Mouse (Mus musculus) C2C12 (cell line): Measurements from ENCODE around the gene Phactr1. TPM values are rescaled to one million over a fixed set of nuclear protein-coding genes. Genes with fewer than 3 reads are reported as not detected.

ENCODE experiments used
- H3K27me3 ChIP-seq: one replicate; pipeline ENCODE4 v1.6.1; 2011; ENCODE audit not compliant: control insufficient read depth, insufficient read depth, insufficient read length
- H3K36me3 ChIP-seq: one replicate; pipeline ENCODE4 v1.6.1; 2011; ENCODE audit not compliant: control insufficient read depth, insufficient read depth
- H3K4me3 ChIP-seq: one replicate; pipeline ENCODE4 v1.5.1; 2011; ENCODE audit warnings: mild to moderate bottlenecking, control low read depth; ENCODE audit not compliant: poor library complexity, insufficient read depth, severe bottlenecking
- H3K79me2 ChIP-seq: one replicate; pipeline ENCODE4 v1.6.1; 2011; ENCODE audit not compliant: control insufficient read depth, insufficient read depth
- H3K79me3 ChIP-seq: one replicate; pipeline ENCODE4 v1.6.1; 2011; ENCODE audit warnings: low read depth, control low read depth
- H3ac ChIP-seq: one replicate; pipeline ENCODE3; 2011; ENCODE audit warnings: low read depth; ENCODE audit not compliant: control insufficient read depth, insufficient read length
- CEBPB ChIP-seq: IDR thresholded peaks from one replicate; pipeline ENCODE4 v1.6.1; 2011; ENCODE audit warnings: low read depth, mild to moderate bottlenecking, control low read depth, moderate library complexity
- CTCF ChIP-seq: IDR thresholded peaks from one replicate; pipeline ENCODE4 v1.5.1; 2011; ENCODE audit not compliant: control insufficient read depth, insufficient read depth, insufficient read length
- FOSL1 ChIP-seq: IDR thresholded peaks from one replicate; pipeline ENCODE4 v1.8.0; 2011; ENCODE audit warnings: mild to moderate bottlenecking, low read length; ENCODE audit not compliant: poor library complexity, insufficient read depth, severe bottlenecking
- MAX ChIP-seq: IDR thresholded peaks from one replicate; pipeline ENCODE4 v1.6.1; 2011; ENCODE audit warnings: mild to moderate bottlenecking, control low read depth
- MYOD1 ChIP-seq: IDR thresholded peaks from one replicate; pipeline ENCODE4 v1.6.1; 2011; ENCODE audit warnings: low read depth; ENCODE audit not compliant: control insufficient read depth, insufficient read length
- MYOG ChIP-seq: IDR thresholded peaks from one replicate; pipeline ENCODE4 v1.6.1; 2011; ENCODE audit not compliant: control insufficient read depth, insufficient read length; ENCODE audit errors: extremely low read depth
- USF1 ChIP-seq: IDR thresholded peaks from one replicate; pipeline ENCODE4 v1.6.1; 2011; ENCODE audit warnings: low read depth, mild to moderate bottlenecking, control low read depth, moderate library complexity
- polyA plus RNA-seq: library from polyadenylated mRNA; unstranded; fragments of >200 nt; fragmentation: generic; extraction: Trizol; gene quantifications from one replicate; pipeline ENCODE4 v1.2.1, GENCODE M21; 2012; ENCODE audit warnings: missing spikeins

The Phactr1 gene
- polyA plus RNA-seq, 1 experiment = 0.05 TPM

GRCm38 (mm10) chr13:42994276-42994675, 313.9 kb downstream of the Phactr1 start:
- no peak overlapping the region for H3ac ChIP-seq
- no peak for TF ChIP-seq CTCF
- H3K36me3 ChIP-seq = no peaks in the 10 kb centered on the region
- no peaks in the 10 kb centered on the region for H3K79me2 ChIP-seq
- H3K27me3 ChIP-seq = no peaks in the 10 kb centered on the region
- H3K79me3 ChIP-seq = no peaks in the 10 kb centered on the region
- no peak overlapping the region for H3K4me3 ChIP-seq

- H3K79me2 ChIP-seq = no peaks in the 10 kb centered on the region
- no peaks in the 10 kb centered on the region for H3K36me3 ChIP-seq
- no peak for TF ChIP-seq CEBPB
- TF ChIP-seq MAX = no peak
- TF ChIP-seq FOSL1 = no peak
- TF ChIP-seq MYOD1 = no peak
- TF ChIP-seq CTCF = no peak
- no peak for TF ChIP-seq MYOG
- no peak for TF ChIP-seq USF1
- no peak overlapping the region for H3K4me3 ChIP-seq
- no peaks in the 10 kb centered on the region for H3K79me3 ChIP-seq
- H3K27me3 ChIP-seq = no peaks in the 10 kb centered on the region
- no peak overlapping the region for H3ac ChIP-seq
These were observed 315.8 kb downstream of the Phactr1 start for GRCm38 (mm10) chr13:42996188-42996587.

- no peak for TF ChIP-seq CTCF
- no peak overlapping the region for H3K4me3 ChIP-seq
- no peaks in the 10 kb centered on the region for H3K79me2 ChIP-seq
- no peaks in the 10 kb centered on the region for H3K36me3 ChIP-seq
- no peak overlapping the region for H3ac ChIP-seq
- H3K79me3 ChIP-seq = no peaks in the 10 kb centered on the region
- no peaks in the 10 kb centered on the region for H3K27me3 ChIP-seq
These were observed 318.9 kb downstream of the Phactr1 start for GRCm38 (mm10) chr13:42999287-42999686.

- TF ChIP-seq MAX = no peak
- H3K4me3 ChIP-seq = no peak overlapping the region
- H3K79me2 ChIP-seq = no peaks in the 10 kb centered on the region
- no peaks in the 10 kb centered on the region for H3K36me3 ChIP-seq
- no peaks in the 10 kb centered on the region for H3K27me3 ChIP-seq
- H3K79me3 ChIP-seq = no peaks in the 10 kb centered on the region
- no peak overlapping the region for H3ac ChIP-seq
These were observed 324.7 kb downstream of the Phactr1 start for GRCm38 (mm10) chr13:43005131-43005579.

GRCm38 (mm10) chr13:43008466-43008865, 328.0 kb downstream of the Phactr1 start:
- H3ac ChIP-seq = no peak overlapping the region
- no peak for TF ChIP-seq MYOG
- no peak for TF ChIP-seq FOSL1
- no peak for TF ChIP-seq MAX
- TF ChIP-seq USF1 = no peak
- H3K4me3 ChIP-seq = no peak overlapping the region
- H3K27me3 ChIP-seq = peaks cover 3% of the 10 kb centered on the region
- H3K36me3 ChIP-seq = no peaks in the 10 kb centered on the region
- H3K79me3 ChIP-seq = no peaks in the 10 kb centered on the region
- H3K79me2 ChIP-seq = no peaks in the 10 kb centered on the region

GRCm38 (mm10) chr13:43009596-43009995, 329.2 kb downstream of the Phactr1 start:
- Histone ChIP-seq H3K4me3 (no peak overlapping the region), H3K27me3 (peaks cover 3% of the 10 kb centered on the region), H3ac (no peak overlapping the region), H3K36me3 (no peaks in the 10 kb centered on the region), H3K79me3 (no peaks in the 10 kb centered on the region), H3K79me2 (no peaks in the 10 kb centered on the region)
- no peak for TF ChIP-seq CEBPB
- no peak for TF ChIP-seq CTCF
- no peak for TF ChIP-seq MAX

- H3K79me3 ChIP-seq = no peaks in the 10 kb centered on the region
- no peak overlapping the region for H3K4me3 ChIP-seq
- no peak for TF ChIP-seq CEBPB
- no peak for TF ChIP-seq MYOD1
- TF ChIP-seq CTCF = no peak
- TF ChIP-seq USF1 = no peak
- TF ChIP-seq MAX = no peak
- no peak for TF ChIP-seq MYOG
- TF ChIP-seq FOSL1 = no peak
- no peak overlapping the region for H3ac ChIP-seq
- no peaks in the 10 kb centered on the region for H3K36me3 ChIP-seq
- peaks cover 3% of the 10 kb centered on the region for H3K27me3 ChIP-seq
- H3K79me2 ChIP-seq = no peaks in the 10 kb centered on the region
These were observed 331.1 kb downstream of the Phactr1 start for GRCm38 (mm10) chr13:43011516-43011915.
